Mouse (Mus musculus) hindbrain, embryonic 16.5 days (tissue): ENCODE measurements around the gene Chp2. TPM values are rescaled to one million over a fixed set of nuclear protein-coding genes. Genes with fewer than 3 reads are reported as not detected.
"Not testable (repeated sequence)": the region's sequence is repeated elsewhere in the genome, so short reads cannot be mapped to it uniquely, and the experiment has no call there.

Experiments
- ATAC-seq: fragments of 200-750 bp; cut with Nextera tagmentation; 2 replicates; pipeline ENCODE4 v1.8.0; 2017; ENCODE audit warnings: moderate TSS enrichment, moderate library complexity
- H3K27ac ChIP-seq: fragments of 300-500 bp; sonication (generic); 2 replicates; pipeline ENCODE4 v1.5.1; 2014; ENCODE audit warnings: low read depth, mild to moderate bottlenecking, control low read depth, low read length, moderate library complexity
- H3K27me3 ChIP-seq: fragments of 300-500 bp; sonication (generic); replicated peaks from 2 replicates; pipeline ENCODE4 v1.6.1; 2014; ENCODE audit warnings: low read length; ENCODE audit not compliant: control insufficient read depth, insufficient read depth
- H3K36me3 ChIP-seq: fragments of 300-500 bp; sonication (generic); 2 replicates; pipeline ENCODE4 v1.6.1; 2014; ENCODE audit warnings: mild to moderate bottlenecking, low read length, moderate library complexity, mixed read lengths; ENCODE audit not compliant: control insufficient read depth, insufficient read depth
- H3K4me1 ChIP-seq: fragments of 300-500 bp; sonication (generic); 2 replicates; pipeline ENCODE4 v1.6.1; 2014; ENCODE audit warnings: low read depth, low read length; ENCODE audit not compliant: control insufficient read depth, insufficient read depth
- H3K4me2 ChIP-seq: fragments of 300-500 bp; sonication (generic); 2 replicates; pipeline ENCODE4 v1.6.1; 2014; ENCODE audit warnings: mild to moderate bottlenecking, low read length, control low read depth, moderate library complexity
- H3K4me3 ChIP-seq: fragments of 300-500 bp; sonication (generic); 2 replicates; pipeline ENCODE4 v1.5.1; 2014; ENCODE audit warnings: mild to moderate bottlenecking, low read length, control low read depth, moderate library complexity
- H3K9ac ChIP-seq: fragments of 300-500 bp; sonication (generic); 2 replicates; pipeline ENCODE4 v1.6.1; 2014; ENCODE audit warnings: low read depth, mild to moderate bottlenecking, control low read depth, low read length, moderate library complexity
- H3K9me3 ChIP-seq: fragments of 300-500 bp; sonication (generic); 2 replicates; pipeline ENCODE4 v1.6.1; 2014; ENCODE audit warnings: mild to moderate bottlenecking, low read length, moderate library complexity; ENCODE audit not compliant: control insufficient read depth
- WGBS: fragments of 180-500 bp; shearing (Covaris S2); extraction: QIAGEN DNeasy Blood & Tissue Kit; methylation state at CpG from one replicate; pipeline ENCODE4 v1.1.7; 2014; 5-methylcytosine and 5-hydroxymethylcytosine counted together
- polyA plus RNA-seq: library from polyadenylated mRNA; unstranded; fragments of >200 nt; fragmentation: Nextera tagmentation; extraction: Ambion mirVana; gene quantifications from 2 replicates; pipeline ENCODE4 v1.2.1, GENCODE M21; 2015

The Chp2 gene
- polyA plus RNA-seq, 1 experiment from 2014 or later = 0.75 TPM

DNA sequence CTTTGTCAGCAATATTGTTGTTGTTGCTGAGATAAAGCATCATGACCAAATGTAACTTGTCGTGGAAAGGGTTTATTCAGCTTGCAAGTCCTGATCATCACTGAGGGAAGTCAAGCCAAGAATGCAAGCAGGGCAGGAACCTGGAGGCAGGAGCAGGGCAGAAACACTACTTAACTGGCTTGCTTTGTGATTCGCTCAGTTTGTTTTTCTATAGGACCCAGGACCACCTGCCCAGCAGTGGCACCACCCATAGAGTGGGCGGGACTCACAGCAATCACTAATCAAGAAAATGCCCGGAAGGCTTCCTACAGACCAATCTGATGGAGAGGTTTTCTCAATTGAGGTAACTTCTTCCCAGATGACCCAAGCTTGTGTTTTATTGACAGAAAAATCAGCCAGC lies 10.6 kb downstream of the Chp2 start:
- H3K9ac ChIP-seq = no peak overlapping the region
- no peaks in the 10 kb centered on the region for H3K9me3 ChIP-seq
- no peak for ATAC-seq
- 73% methylated on average over 4 of the region's 4 CpGs for whole genome bisulfite sequencing
- no peaks in the 10 kb centered on the region for H3K4me1 ChIP-seq
- H3K27ac ChIP-seq = no peak overlapping the region
- no peak overlapping the region for H3K4me3 ChIP-seq
- H3K4me2 ChIP-seq = no peak overlapping the region
- H3K27me3 ChIP-seq = no peaks in the 10 kb centered on the region
- no peaks in the 10 kb centered on the region for H3K36me3 ChIP-seq

GRCm38 (mm10) chr7:122230866-122231265 lies 11.6 kb downstream of the Chp2 start:
- no peak for ATAC-seq
- H3K9me3 ChIP-seq = no peaks in the 10 kb centered on the region
- WGBS = 78% methylated on average over 4 of the region's 4 CpGs
- H3K4me3 ChIP-seq = no peak overlapping the region
- no peaks in the 10 kb centered on the region for H3K4me1 ChIP-seq
- H3K27me3 ChIP-seq = no peaks in the 10 kb centered on the region
- no peak overlapping the region for H3K4me2 ChIP-seq
- no peak overlapping the region for H3K27ac ChIP-seq
- H3K9ac ChIP-seq = no peak overlapping the region
- H3K36me3 ChIP-seq = no peaks in the 10 kb centered on the region

DNA sequence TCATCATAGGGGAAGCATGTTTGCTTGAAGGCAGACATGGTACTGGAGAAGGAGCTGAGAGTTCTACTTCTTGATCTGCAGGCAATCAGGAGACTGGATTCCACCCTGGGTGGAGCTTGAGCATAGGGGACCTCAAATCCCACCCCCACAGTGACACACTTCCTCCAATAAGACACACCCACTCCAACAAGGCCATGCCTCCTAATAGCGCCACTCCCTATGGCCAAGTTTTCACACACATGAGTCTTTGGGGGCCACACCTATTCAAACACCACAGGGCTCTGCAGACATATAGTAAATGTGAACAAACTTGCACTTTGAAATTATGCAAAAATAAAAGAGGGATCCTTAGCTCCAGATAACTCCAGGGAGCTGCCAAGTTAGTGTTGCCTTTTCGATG lies 19.6 kb downstream of the Chp2 start:
- Histone ChIP-seq H3K9me3 (no peaks in the 10 kb centered on the region), H3K4me1 (no peaks in the 10 kb centered on the region), H3K4me3 (no peak overlapping the region), H3K27ac (no peak overlapping the region), H3K4me2 (no peak overlapping the region), H3K36me3 (no peaks in the 10 kb centered on the region), H3K27me3 (no peaks in the 10 kb centered on the region), H3K9ac (no peak overlapping the region)
- ATAC-seq = no peak
- 98% methylated on average over 2 of the region's 2 CpGs for WGBS

GRCm38 (mm10) chr7:122240413-122241119 lies 21.3 kb downstream of the Chp2 start:
- no peak overlapping the region for H3K9ac ChIP-seq
- no peaks in the 10 kb centered on the region for H3K9me3 ChIP-seq
- H3K36me3 ChIP-seq = no peaks in the 10 kb centered on the region
- no peak overlapping the region for H3K27ac ChIP-seq
- no peaks in the 10 kb centered on the region for H3K4me1 ChIP-seq
- no peak for ATAC-seq
- H3K4me2 ChIP-seq = no peak overlapping the region
- no peak overlapping the region for H3K4me3 ChIP-seq
- no peaks in the 10 kb centered on the region for H3K27me3 ChIP-seq
- WGBS = 76% methylated on average over 6 of the region's 6 CpGs

- H3K4me3 ChIP-seq = no peak overlapping the region
- no peaks in the 10 kb centered on the region for H3K4me1 ChIP-seq
- H3K9me3 ChIP-seq = no peaks in the 10 kb centered on the region
- H3K36me3 ChIP-seq = no peaks in the 10 kb centered on the region
- ATAC-seq = 0 out of 2 replicates have a peak, but pooled peaks have one; percentile 40
- no peak overlapping the region for H3K4me2 ChIP-seq
- no peaks in the 10 kb centered on the region for H3K27me3 ChIP-seq
- no peak overlapping the region for H3K9ac ChIP-seq
- 53% methylated on average over 1 of the region's 1 CpGs for whole genome bisulfite sequencing
- H3K27ac ChIP-seq = no peak overlapping the region
Measured at GRCm38 (mm10) chr7:122242260-122242659, 23.0 kb downstream of the Chp2 start.

GRCm38 (mm10) chr7:122242744-122243143 lies 23.4 kb downstream of the Chp2 start:
- ATAC-seq, H3K36me3 ChIP-seq, H3K4me1 ChIP-seq, H3K4me3 ChIP-seq, H3K9ac ChIP-seq, H3K9me3 ChIP-seq, H3K27ac ChIP-seq, H3K4me2 ChIP-seq, H3K27me3 ChIP-seq: not testable (repeated sequence)

- no peaks in the 10 kb centered on the region for H3K36me3 ChIP-seq
- H3K4me3 ChIP-seq = no peak overlapping the region
- ATAC-seq = peak; percentile 76
- no peak overlapping the region for H3K9ac ChIP-seq
- no peaks in the 10 kb centered on the region for H3K9me3 ChIP-seq
- no peak overlapping the region; the same call in 1 of the 2 replicates for H3K4me2 ChIP-seq
- no peaks in the 10 kb centered on the region for H3K27me3 ChIP-seq
- H3K4me1 ChIP-seq = no peaks in the 10 kb centered on the region
- WGBS = 25% methylated on average over 7 of the region's 7 CpGs
- no peak overlapping the region for H3K27ac ChIP-seq
Measured at GRCm38 (mm10) chr7:122244166-122244565, 24.9 kb downstream of the Chp2 start.

DNA sequence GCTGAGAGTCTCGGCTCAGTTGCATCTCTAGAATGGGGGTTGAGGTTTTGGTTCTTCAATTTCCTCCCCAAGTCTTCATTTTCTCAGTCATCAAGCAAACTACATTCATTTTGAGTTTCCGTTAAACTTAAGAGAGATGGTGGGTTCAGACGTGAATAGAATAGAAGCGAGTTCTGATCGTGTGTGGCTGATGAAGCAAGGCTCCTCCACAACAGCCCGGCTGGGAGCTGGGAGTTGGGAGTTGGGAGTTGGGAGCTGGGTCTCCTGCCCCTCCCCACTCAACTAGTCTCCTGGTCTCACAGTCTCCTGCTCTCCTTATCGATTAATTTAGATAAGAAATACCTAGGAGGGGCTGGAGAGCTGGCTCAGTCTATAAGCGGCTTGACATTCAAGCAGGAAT lies 25.3 kb downstream of the Chp2 start:
- H3K9me3 ChIP-seq = no peaks in the 10 kb centered on the region
- H3K9ac ChIP-seq = no peak overlapping the region
- H3K4me1 ChIP-seq = no peaks in the 10 kb centered on the region
- no peaks in the 10 kb centered on the region for H3K36me3 ChIP-seq
- H3K27me3 ChIP-seq = no peaks in the 10 kb centered on the region
- 0 out of 2 replicates have a peak, but pooled peaks have one; percentile 42 for ATAC-seq
- no peak overlapping the region; the same call in 1 of the 2 replicates for H3K4me2 ChIP-seq
- H3K27ac ChIP-seq = no peak overlapping the region
- no peak overlapping the region for H3K4me3 ChIP-seq
- 52% methylated on average over 8 of the region's 8 CpGs for WGBS

DNA sequence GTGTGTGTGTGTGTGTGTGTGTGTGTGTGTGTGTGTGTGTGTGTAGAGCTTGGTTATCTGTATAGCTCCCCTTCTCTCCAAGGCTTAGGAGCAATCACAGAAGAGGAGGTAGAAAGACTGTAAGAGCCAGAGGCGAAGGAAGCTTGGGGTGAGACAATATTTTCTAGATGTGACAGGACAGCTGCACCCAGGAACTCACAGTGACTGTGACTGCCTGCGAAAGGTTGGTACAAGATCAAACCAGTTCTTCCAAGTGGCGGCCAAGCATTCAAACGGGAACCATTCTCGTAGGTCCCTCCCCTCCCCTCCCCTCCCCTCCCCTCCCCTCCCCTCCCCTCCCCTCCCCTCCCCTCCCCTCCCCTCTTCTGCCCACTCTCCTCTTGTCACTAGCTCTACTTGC lies 26.7 kb downstream of the Chp2 start:
- no peaks in the 10 kb centered on the region for H3K9me3 ChIP-seq
- H3K36me3 ChIP-seq = no peaks in the 10 kb centered on the region
- no peaks in the 10 kb centered on the region for H3K27me3 ChIP-seq
- H3K27ac ChIP-seq = no peak overlapping the region
- no peak overlapping the region for H3K4me3 ChIP-seq
- no peak overlapping the region for H3K4me2 ChIP-seq
- 56% methylated on average over 5 of the region's 5 CpGs for WGBS
- H3K4me1 ChIP-seq = no peaks in the 10 kb centered on the region
- no peak overlapping the region for H3K9ac ChIP-seq
- no peak for ATAC-seq
